Mouse (Mus musculus) 416B (cell line): Measurements from ENCODE around the gene Tiparp.

Experiments
- DNase-seq: peaks from one replicate; pipeline ENCODE4 v3.0.0; 2011; ENCODE audit warnings: low read depth

Tiparp gene

GRCm38 (mm10) chr3:65584329-65584728, 56.1 kb downstream of the Tiparp start:
- no peak for DNase-seq

GRCm38 (mm10) chr3:65585291-65585690, 57.1 kb downstream of the Tiparp start:
- DNase-seq = no peak

- no peak for DNase-seq
These were observed 57.7 kb downstream of the Tiparp start for GRCm38 (mm10) chr3:65585823-65586482.

- DNase-seq = no peak
These were observed 58.3 kb downstream of the Tiparp start for GRCm38 (mm10) chr3:65586483-65586905.

- no peak for DNase-seq
These were observed 58.8 kb downstream of the Tiparp start for GRCm38 (mm10) chr3:65586966-65587365.

GRCm38 (mm10) chr3:65588424-65588823, 60.2 kb downstream of the Tiparp start:
- DNase-seq = no peak

GRCm38 (mm10) chr3:65592850-65593249, 64.6 kb downstream of the Tiparp start:
- DNase-seq = no peak

GRCm38 (mm10) chr3:65594493-65594892, 66.3 kb downstream of the Tiparp start:
- DNase-seq = no peak

GRCm38 (mm10) chr3:65595196-65595595, 67.0 kb downstream of the Tiparp start:
- no peak for DNase-seq

GRCm38 (mm10) chr3:65598071-65598830, 70.0 kb downstream of the Tiparp start:
- no peak for DNase-seq

GRCm38 (mm10) chr3:65599151-65599550, 70.9 kb downstream of the Tiparp start:
- no peak for DNase-seq

- DNase-seq = no peak
These were observed 73.3 kb downstream of the Tiparp start for GRCm38 (mm10) chr3:65601291-65602050.

- peak; percentile 40 for DNase-seq
These were observed 75.3 kb downstream of the Tiparp start for GRCm38 (mm10) chr3:65603392-65604055.
